Mouse (Mus musculus): ENCODE measurements around the gene Dhx36.

Dhx36 gene

DNA sequence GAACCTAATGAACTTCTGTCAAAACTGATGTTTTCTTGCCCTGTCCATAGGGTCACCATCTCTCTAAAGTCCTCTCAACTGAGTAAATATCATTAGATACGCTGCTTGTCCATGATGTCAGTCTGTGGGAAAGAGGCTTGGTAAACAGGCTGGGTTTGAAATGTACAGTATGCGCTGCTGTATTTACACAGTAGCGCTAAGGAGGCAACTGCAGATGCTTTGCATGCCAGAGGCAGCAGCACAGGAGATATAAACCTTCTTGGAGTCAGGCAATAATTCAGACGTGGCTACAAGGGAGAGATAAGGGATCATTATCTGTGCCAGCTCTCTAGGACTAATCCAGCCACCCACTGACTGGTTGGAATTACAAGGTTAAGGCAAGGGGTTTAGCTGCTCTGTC lies 73.1 kb downstream of the Dhx36 start:
- no peak for DNase-seq (ENCODE audit: low read depth, low spot score)

- no peak for DNase-seq (ENCODE audit: low read depth, low spot score)
Measured at GRCm38 (mm10) chr3:62418387-62419138, 88.2 kb downstream of the Dhx36 start.

Data from skeletal muscle tissue, adult 2 months (tissue).